Mouse (Mus musculus) heart, embryonic 15.5 days (tissue): ENCODE measurements around the gene Cpeb4. TPM values are rescaled to one million over a fixed set of nuclear protein-coding genes. Genes with fewer than 3 reads are reported as not detected.
"Not testable (repeated sequence)": the region's sequence is repeated elsewhere in the genome, so short reads cannot be mapped to it uniquely, and the experiment has no call there.

Experiments
- ATAC-seq: fragments of 200-750 bp; cut with Nextera tagmentation; replicated peaks from 2 replicates; pipeline ENCODE4 v1.8.0; 2017; ENCODE audit warnings: low read depth, moderate TSS enrichment; ENCODE audit not compliant: insufficient number of reproducible peaks, insufficient read depth, low FRiP score
- H3K27ac ChIP-seq: fragments of 300-500 bp; sonication (generic); 2 replicates; pipeline ENCODE4 v1.5.1; 2015; ENCODE audit warnings: mild to moderate bottlenecking, inconsistent platforms
- H3K27me3 ChIP-seq: fragments of 300-500 bp; sonication (generic); 2 replicates; pipeline ENCODE4 v1.6.1; 2015; ENCODE audit warnings: inconsistent platforms
- H3K36me3 ChIP-seq: fragments of 300-500 bp; sonication (generic); 2 replicates; pipeline ENCODE4 v1.6.1; 2015; ENCODE audit warnings: mild to moderate bottlenecking, inconsistent platforms
- H3K4me1 ChIP-seq: fragments of 300-500 bp; sonication (generic); replicated peaks from 2 replicates; pipeline ENCODE4 v1.6.1; 2015; ENCODE audit warnings: inconsistent platforms
- H3K4me2 ChIP-seq: fragments of 300-500 bp; sonication (generic); 2 replicates; pipeline ENCODE4 v1.6.1; 2015; ENCODE audit warnings: inconsistent platforms, mild to moderate bottlenecking, moderate library complexity
- H3K4me3 ChIP-seq: fragments of 300-500 bp; sonication (generic); 2 replicates; pipeline ENCODE4 v1.5.1; 2015; ENCODE audit warnings: mild to moderate bottlenecking, inconsistent platforms
- H3K9ac ChIP-seq: fragments of 300-500 bp; sonication (generic); 2 replicates; pipeline ENCODE4 v1.6.1; 2015; ENCODE audit warnings: mild to moderate bottlenecking, inconsistent platforms
- H3K9me3 ChIP-seq: fragments of 300-500 bp; sonication (generic); replicated peaks from 2 replicates; pipeline ENCODE4 v1.6.1; 2016; ENCODE audit warnings: inconsistent platforms
- WGBS: fragments of 180-500 bp; shearing (Covaris S2); methylation state at CpG from one replicate; pipeline ENCODE4 v1.1.7; 2015; ENCODE audit warnings: mixed read lengths; 5-methylcytosine and 5-hydroxymethylcytosine counted together
- polyA plus RNA-seq: library from polyadenylated mRNA; unstranded; fragments of >200 nt; fragmentation: Nextera tagmentation; extraction: Ambion mirVana; gene quantifications from 2 replicates; pipeline ENCODE4 v1.2.1, GENCODE M21; 2015

Gene Cpeb4
- polyA plus RNA-seq, 1 experiment from 2014 or later, result 6.4 TPM

DNA sequence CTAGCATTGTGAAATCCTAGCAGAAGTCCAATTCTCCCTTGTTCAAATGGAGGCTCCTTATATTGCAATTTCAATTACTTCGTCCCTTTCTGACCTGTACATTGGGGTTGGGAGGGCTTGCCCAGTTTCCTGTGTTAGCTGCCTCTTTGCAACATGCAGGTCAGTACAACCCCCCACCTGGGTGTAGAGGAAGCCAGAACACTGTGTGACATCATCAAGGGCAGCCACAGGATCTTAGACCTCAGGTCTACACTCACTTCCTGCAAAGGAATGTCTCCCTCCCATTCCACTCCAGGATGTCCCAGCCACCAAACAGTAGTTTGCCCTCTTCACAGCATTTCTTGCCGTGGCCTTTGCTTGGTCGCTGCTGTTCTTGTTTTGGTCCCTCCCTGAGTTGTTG is 73.5 kb downstream of the Cpeb4 start:
- H3K36me3 ChIP-seq, result no peaks in the 10 kb centered on the region
- ATAC-seq, result no peak
- 71% methylated on average over 3 of the region's 3 CpGs for whole genome bisulfite sequencing
- H3K4me2 ChIP-seq, result no peak overlapping the region
- H3K27me3 ChIP-seq, result peaks cover 4% of the 10 kb centered on the region
- no peak overlapping the region for H3K4me3 ChIP-seq
- peaks cover 13% of the 10 kb centered on the region for H3K4me1 ChIP-seq
- H3K27ac ChIP-seq, result no peak overlapping the region
- no peaks in the 10 kb centered on the region for H3K9me3 ChIP-seq
- H3K9ac ChIP-seq, result no peak overlapping the region

GRCm38 (mm10) chr11:31948462-31949330 is 76.7 kb downstream of the Cpeb4 start:
- H3K9ac ChIP-seq, result peak overlapping the region; percentile 46
- peaks cover 13% of the 10 kb centered on the region for H3K4me1 ChIP-seq
- peak overlapping the region; percentile 70 for H3K4me2 ChIP-seq
- peaks cover 6% of the 10 kb centered on the region for H3K27me3 ChIP-seq
- WGBS, result 21% methylated on average over 15 of the region's 15 CpGs
- no peaks in the 10 kb centered on the region for H3K36me3 ChIP-seq
- peak overlapping the region; percentile 55 for H3K4me3 ChIP-seq
- no peak for ATAC-seq
- H3K9me3 ChIP-seq, result no peaks in the 10 kb centered on the region
- no peak overlapping the region for H3K27ac ChIP-seq

DNA sequence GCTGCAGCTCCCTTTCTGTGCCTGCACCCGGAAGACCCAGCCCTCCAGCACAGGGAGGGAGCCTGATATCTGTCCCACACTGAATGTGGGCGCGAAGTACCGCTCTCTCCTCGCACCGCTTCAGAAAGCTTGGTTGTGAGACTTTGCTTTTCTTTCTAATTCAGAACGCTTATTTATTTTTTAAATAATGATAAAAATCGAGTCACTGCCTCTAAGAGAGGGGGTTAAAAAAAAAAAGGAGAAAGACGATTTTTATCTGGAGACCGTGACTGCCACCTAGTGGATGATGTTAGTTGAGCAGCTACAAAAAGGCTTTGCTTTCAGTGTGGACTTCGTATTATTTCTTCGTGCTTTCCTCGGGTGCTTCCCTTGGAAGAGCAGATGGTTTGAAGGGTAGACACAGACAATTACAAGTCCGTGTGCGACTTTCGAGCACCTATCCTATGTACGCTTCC is 77.3 kb downstream of the Cpeb4 start:
- WGBS, result 1% methylated on average over 17 of the region's 17 CpGs

GRCm38 (mm10) chr11:31960071-31960470 is 88.1 kb downstream of the Cpeb4 start:
- Histone ChIP-seq H3K4me3 (no peak overlapping the region), H3K27me3 (no peaks in the 10 kb centered on the region), H3K4me2 (no peak overlapping the region), H3K9ac (no peak overlapping the region), H3K27ac (no peak overlapping the region), H3K4me1 (no peaks in the 10 kb centered on the region), H3K9me3 (no peaks in the 10 kb centered on the region), H3K36me3 (no peaks in the 10 kb centered on the region)
- no peak for ATAC-seq

More for the DNA sequence above, 77.3 kb downstream of the Cpeb4 start:
- H3K9ac ChIP-seq, result peak overlapping the region; percentile 46
- no peaks in the 10 kb centered on the region for H3K36me3 ChIP-seq
- no peak overlapping the region for H3K27ac ChIP-seq
- peak overlapping the region; percentile 55 for H3K4me3 ChIP-seq
- H3K4me2 ChIP-seq, result peak overlapping the region; percentile 70
- no peaks in the 10 kb centered on the region for H3K9me3 ChIP-seq
- no peak; the same call in 1 of the 2 replicates for ATAC-seq
- H3K4me1 ChIP-seq, result peaks cover 13% of the 10 kb centered on the region
- peaks cover 6% of the 10 kb centered on the region for H3K27me3 ChIP-seq

DNA sequence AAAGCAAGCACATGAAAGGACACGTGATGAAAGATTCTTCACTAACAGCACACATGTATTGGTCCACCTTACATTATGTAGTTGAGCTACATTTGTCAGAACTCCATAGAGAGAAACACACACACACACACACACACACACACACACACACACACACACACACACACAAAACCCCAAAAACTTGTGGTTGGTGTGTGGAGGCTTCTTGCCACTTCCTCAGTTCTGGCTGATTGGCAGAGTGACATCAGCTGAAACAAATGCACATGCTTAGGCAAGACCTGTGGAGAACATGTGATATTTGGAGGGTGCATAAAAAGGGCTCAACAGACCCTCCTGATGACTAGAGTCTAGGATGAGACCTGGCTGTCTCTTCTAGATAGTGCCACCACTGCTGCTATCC is 92.0 kb downstream of the Cpeb4 start:
- 94% methylated on average over 1 of the region's 1 CpGs for WGBS
- H3K4me2 ChIP-seq, result no peak overlapping the region
- H3K27me3 ChIP-seq, result no peaks in the 10 kb centered on the region
- no peaks in the 10 kb centered on the region for H3K9me3 ChIP-seq
- H3K4me1 ChIP-seq, result peaks cover 5% of the 10 kb centered on the region
- ATAC-seq, result no peak
- no peaks in the 10 kb centered on the region for H3K36me3 ChIP-seq
- H3K4me3 ChIP-seq, result no peak overlapping the region
- no peak overlapping the region for H3K9ac ChIP-seq
- no peak overlapping the region for H3K27ac ChIP-seq

GRCm38 (mm10) chr11:31965256-31966134 is 93.5 kb downstream of the Cpeb4 start, which contains the start of gene 4930524B15Rik:
4930524B15Rik (plus strand) TSS chr11:31965592.
- H3K9me3 ChIP-seq, result no peaks in the 10 kb centered on the region
- no peaks in the 10 kb centered on the region for H3K36me3 ChIP-seq
- peaks cover 5% of the 10 kb centered on the region for H3K4me1 ChIP-seq
- peak; percentile 7; the same call in 1 of the 2 replicates for ATAC-seq
- H3K9ac ChIP-seq, result peak within 1 kb of the TSS; percentile 52
- no peak within 1 kb of the TSS for H3K27ac ChIP-seq
- peak within 1 kb of the TSS; percentile 39 for H3K4me3 ChIP-seq
- WGBS, result 36% methylated on average over 49 of the region's 49 CpGs
- H3K27me3 ChIP-seq, result no peaks in the 10 kb centered on the region
- H3K4me2 ChIP-seq, result peak within 1 kb of the TSS; percentile 79

DNA sequence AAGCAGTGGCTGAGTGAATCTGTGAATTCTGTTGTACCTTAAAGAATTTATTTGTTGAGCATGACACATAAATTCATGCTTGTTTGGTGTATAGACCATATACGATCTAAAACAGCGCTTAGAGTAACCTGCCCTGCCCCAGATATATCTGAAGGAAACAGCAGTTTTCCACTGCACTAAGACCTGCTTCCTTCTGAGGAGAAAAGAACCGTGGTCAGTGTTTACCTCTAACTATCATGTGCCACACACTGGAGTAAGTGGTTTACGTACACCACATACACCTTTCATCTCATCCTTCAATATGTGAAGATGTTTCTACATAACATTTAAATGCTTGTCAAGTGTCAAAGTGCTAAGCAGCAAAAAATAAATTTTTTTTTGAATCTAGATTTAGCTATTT is 102.1 kb downstream of the Cpeb4 start:
- ATAC-seq, result no peak
- Histone ChIP-seq H3K9me3 (no peaks in the 10 kb centered on the region), H3K4me3 (no peak overlapping the region), H3K27ac (no peak overlapping the region), H3K27me3 (no peaks in the 10 kb centered on the region), H3K4me2 (no peak overlapping the region), H3K4me1 (no peaks in the 10 kb centered on the region; the same call in 1 of the 2 replicates), H3K9ac (no peak overlapping the region), H3K36me3 (no peaks in the 10 kb centered on the region)
- whole genome bisulfite sequencing, result 65% methylated on average over 4 of the region's 4 CpGs

GRCm38 (mm10) chr11:31974826-31975225 is 102.8 kb downstream of the Cpeb4 start:
- 36% methylated on average over 8 of the region's 8 CpGs for WGBS
- Histone ChIP-seq H3K4me3 (no peak overlapping the region), H3K27me3 (no peaks in the 10 kb centered on the region), H3K27ac (no peak overlapping the region), H3K36me3 (no peaks in the 10 kb centered on the region), H3K9me3 (no peaks in the 10 kb centered on the region), H3K4me1 (no peaks in the 10 kb centered on the region; the same call in 1 of the 2 replicates), H3K4me2 (no peak overlapping the region), H3K9ac (no peak overlapping the region; the same call in 1 of the 2 replicates)
- no peak for ATAC-seq

DNA sequence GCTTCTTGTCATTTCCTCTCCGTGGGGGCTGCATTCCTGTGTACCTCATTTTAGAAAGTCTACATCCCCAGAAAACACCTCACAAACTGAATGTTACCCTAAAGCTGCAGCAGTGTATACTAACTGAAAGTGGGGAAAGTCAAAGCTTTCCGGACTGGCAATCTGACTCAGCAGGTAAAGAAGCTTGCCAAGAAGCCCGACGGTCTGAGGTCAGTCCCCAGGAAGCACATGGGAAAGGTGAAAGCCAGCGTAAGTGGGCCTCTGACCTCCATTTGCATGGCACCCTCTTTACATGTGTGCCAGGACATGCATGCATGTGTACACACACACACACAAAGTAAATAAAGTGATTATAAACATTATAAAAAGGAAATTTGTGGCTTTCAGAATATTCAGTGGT is 103.7 kb downstream of the Cpeb4 start:
- Histone ChIP-seq H3K4me3 (no peak overlapping the region), H3K9me3 (no peaks in the 10 kb centered on the region), H3K4me1 (no peaks in the 10 kb centered on the region; the same call in 1 of the 2 replicates), H3K27ac (no peak overlapping the region), H3K4me2 (no peak overlapping the region), H3K9ac (no peak overlapping the region), H3K36me3 (no peaks in the 10 kb centered on the region), H3K27me3 (no peaks in the 10 kb centered on the region)
- ATAC-seq, result no peak
- WGBS, result 79% methylated on average over 5 of the region's 5 CpGs

- ATAC-seq, result no peak
- Histone ChIP-seq H3K4me2 (no peak overlapping the region), H3K27me3 (no peaks in the 10 kb centered on the region), H3K4me3 (no peak overlapping the region), H3K36me3 (no peaks in the 10 kb centered on the region), H3K4me1 (no peaks in the 10 kb centered on the region; the same call in 1 of the 2 replicates), H3K9ac (no peak overlapping the region), H3K9me3 (no peaks in the 10 kb centered on the region), H3K27ac (no peak overlapping the region)
- WGBS, result 47% methylated on average over 5 of the region's 5 CpGs
Measured at GRCm38 (mm10) chr11:31976137-31976536, 104.1 kb downstream of the Cpeb4 start.

DNA sequence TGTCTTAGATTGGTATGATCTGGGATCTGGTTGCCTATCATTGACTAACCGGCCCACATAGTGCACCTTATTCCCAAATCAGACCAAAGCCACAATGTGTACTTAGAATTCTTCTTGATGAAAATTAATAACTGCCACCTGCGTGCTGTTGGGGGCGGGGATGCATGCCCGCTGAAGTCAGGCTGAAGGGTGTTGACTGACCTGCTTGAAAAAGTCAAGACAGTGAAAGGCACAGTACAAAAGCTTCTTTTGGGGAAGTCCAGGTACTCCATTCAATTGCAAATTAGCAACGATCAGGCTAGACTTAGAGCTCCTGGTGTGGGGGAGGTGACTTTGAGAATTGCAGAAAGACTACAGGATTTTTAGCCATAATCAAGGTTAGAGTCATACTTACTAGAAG is 108.1 kb downstream of the Cpeb4 start:
- H3K4me2 ChIP-seq, H3K36me3 ChIP-seq, H3K4me1 ChIP-seq, H3K27me3 ChIP-seq, H3K9ac ChIP-seq, H3K9me3 ChIP-seq, ATAC-seq, H3K4me3 ChIP-seq, H3K27ac ChIP-seq: not testable (repeated sequence)
- 88% methylated on average over 5 of the region's 5 CpGs for WGBS
